Mouse (Mus musculus) kidney, adult 2 months (tissue): ENCODE measurements around the gene Tmem238l. TPM values are rescaled to one million over a fixed set of nuclear protein-coding genes. Genes with fewer than 3 reads are reported as not detected.

ENCODE experiments used
- DNase-seq: peaks from one replicate; pipeline ENCODE4 v3.0.0; 2021
- H3K27ac ChIP-seq: fragments of 200-500 bp; 2 replicates; pipeline ENCODE4 v1.5.1; 2012; ENCODE audit warnings: low read depth, low read length, control low read depth, inconsistent platforms; ENCODE audit not compliant: insufficient read depth
- H3K27me3 ChIP-seq: fragments of 200-500 bp; replicated peaks from 2 replicates; pipeline ENCODE4 v1.6.1; 2012; ENCODE audit warnings: mild to moderate bottlenecking, moderate library complexity, low read length, inconsistent platforms; ENCODE audit not compliant: control insufficient read depth, insufficient read depth
- H3K36me3 ChIP-seq: fragments of 200-500 bp; 2 replicates; pipeline ENCODE4 v1.6.1; 2012; ENCODE audit warnings: mild to moderate bottlenecking, moderate library complexity, low read length, inconsistent platforms; ENCODE audit not compliant: control insufficient read depth, insufficient read depth
- H3K4me1 ChIP-seq: fragments of 200-500 bp; 2 replicates; pipeline ENCODE4 v1.6.1; 2011; ENCODE audit warnings: low read length; ENCODE audit not compliant: control insufficient read depth, insufficient read depth
- H3K4me3 ChIP-seq: fragments of 200-500 bp; 2 replicates; pipeline ENCODE4 v1.5.1; 2011; ENCODE audit warnings: mild to moderate bottlenecking, low read depth, low read length, control low read depth; ENCODE audit not compliant: insufficient read depth
- CTCF ChIP-seq: fragments of 200-500 bp; conservative IDR thresholded peaks from 2 replicates; pipeline ENCODE4 v1.5.1; 2011; ENCODE audit warnings: low read depth, mild to moderate bottlenecking, control low read depth, low read length, moderate library complexity, mixed read lengths; ENCODE audit not compliant: insufficient read depth, insufficient read length
- POLR2A ChIP-seq: fragments of 200-500 bp; IDR thresholded peaks from one replicate; pipeline ENCODE4 v1.6.1; 2011; ENCODE audit warnings: low read depth, low read length, control low read depth
- WGBS: fragments of 180-500 bp; shearing (Covaris S2); methylation state at CpG from one replicate; pipeline ENCODE4 v1.1.7; 2018; 5-methylcytosine and 5-hydroxymethylcytosine counted together
- polyA plus RNA-seq: library from polyadenylated mRNA; depleted of rRNA; stranded (reverse); fragments of >200 nt; gene quantifications from 2 replicates; pipeline ENCODE4 v1.2.3, GENCODE M21; 2012; rRNA removed

Gene Tmem238l
- 5.3 and 5.8 TPM in 2 replicates for polyA plus RNA-seq

DNA sequence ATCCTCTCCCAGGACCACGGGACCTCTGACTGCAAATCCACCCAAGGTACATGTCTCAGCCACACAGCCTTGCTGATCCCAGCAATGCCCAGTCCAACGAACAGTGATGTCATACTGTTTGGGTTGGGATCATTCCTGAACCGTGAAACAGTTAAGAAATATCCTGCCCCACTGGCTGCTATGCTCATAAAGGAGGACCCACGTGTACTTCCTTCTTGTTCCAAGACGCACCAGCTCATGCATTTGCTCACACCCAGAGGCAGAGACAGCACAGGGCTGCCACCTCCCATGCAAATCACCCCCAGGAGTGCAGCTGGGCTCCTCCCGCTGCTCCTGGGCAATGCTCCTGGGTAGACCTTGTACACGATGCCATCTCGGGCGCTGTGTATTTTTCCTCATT, at the start of gene Tmem238l:
Gene Tmem238l (plus strand): TSS at position 336 of the 400 bp plus-strand sequence.
- Histone ChIP-seq H3K4me3 (no peak within 1 kb of the TSS), H3K27ac (peak within 1 kb of the TSS; percentile 5; the same call in 1 of the 2 replicates), H3K4me1 (no peaks in the 10 kb centered on the region), H3K36me3 (no peaks in the 10 kb centered on the region), H3K27me3 (no peaks in the 10 kb centered on the region)
- peak; percentile 10 for DNase-seq
- no peak for TF ChIP-seq CTCF
- no peak for TF ChIP-seq POLR2A
- 69% methylated on average over 9 of the region's 9 CpGs for WGBS

DNA sequence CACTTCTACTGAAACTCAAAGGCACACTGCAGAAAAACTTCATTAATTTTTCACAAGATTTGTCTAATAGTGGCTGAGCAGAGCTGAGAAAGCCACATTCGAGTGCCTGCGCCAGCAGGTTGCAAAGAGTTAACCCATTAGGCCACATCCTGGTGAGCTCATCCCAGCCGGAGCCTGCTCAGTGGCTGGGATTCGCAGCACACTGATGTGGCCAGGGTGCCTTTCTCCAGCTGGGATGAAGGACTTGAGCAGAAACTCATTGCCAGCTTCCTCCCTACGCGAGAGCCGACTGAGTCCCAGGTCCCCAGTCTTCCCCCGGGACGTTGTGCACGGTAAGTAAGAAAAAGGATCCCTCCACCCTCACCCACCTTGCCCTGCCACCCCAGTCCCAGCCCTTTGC, 44.6 kb upstream of the Tmem238l start, which contains the start of gene Pirt:
Gene Pirt (plus strand): TSS at position 171 of the 400 bp plus-strand sequence.
- no peaks in the 10 kb centered on the region for H3K27me3 ChIP-seq
- TF ChIP-seq POLR2A (no peak), CTCF (no peak)
- no peaks in the 10 kb centered on the region for H3K36me3 ChIP-seq
- no peaks in the 10 kb centered on the region for H3K4me1 ChIP-seq
- H3K27ac ChIP-seq: no peak within 1 kb of the TSS
- no peak for DNase-seq
- H3K4me3 ChIP-seq: no peak within 1 kb of the TSS
- WGBS: 53% methylated on average over 10 of the region's 10 CpGs

DNA sequence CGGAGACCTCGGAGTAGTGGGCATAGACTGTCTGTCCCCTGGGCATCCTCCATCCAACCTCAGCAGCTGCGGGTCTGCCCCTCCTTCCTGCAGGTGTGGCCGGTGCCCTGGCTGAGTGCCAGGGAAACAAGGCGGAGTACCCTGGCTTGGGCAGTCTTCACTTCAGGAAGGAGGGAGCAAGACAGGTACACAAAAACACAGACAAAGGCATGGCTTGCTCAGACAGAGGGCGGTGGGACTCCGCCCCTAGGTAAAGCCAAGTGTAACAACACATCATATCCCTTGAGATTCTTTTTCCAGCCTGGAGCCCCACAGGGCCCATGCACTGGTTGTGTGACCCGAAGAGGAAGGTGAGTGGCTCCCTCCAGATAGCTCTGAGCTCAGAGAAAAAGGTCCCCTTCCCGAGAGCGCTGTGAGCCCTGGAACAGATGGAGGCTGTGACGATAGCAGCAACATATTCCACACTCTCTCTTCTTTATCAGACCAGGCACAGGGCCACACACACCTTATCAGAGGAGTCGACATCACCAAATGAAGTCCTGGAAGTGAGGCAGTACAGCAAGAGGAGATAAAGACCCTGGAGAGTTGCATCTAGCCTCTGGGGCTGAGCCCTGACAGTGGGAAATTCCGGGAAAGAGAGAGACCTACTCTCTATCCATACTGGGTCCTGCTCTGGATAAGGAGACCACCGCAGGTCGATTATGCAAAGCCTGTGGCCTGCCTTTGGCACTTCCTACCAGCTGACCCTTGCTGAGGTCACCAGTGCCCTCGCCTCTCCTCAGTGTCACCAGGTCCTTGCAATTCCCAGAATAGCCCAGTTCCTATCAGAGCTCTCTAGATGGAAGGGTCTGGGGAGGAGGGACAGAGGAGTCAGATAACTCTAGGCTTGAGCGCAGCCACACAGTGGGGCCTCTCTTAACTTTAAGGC, 43.6 kb upstream of the Tmem238l start:
- WGBS: 57% methylated on average over 17 of the region's 17 CpGs
- Histone ChIP-seq H3K4me3 (no peak overlapping the region), H3K27ac (no peak overlapping the region), H3K27me3 (no peaks in the 10 kb centered on the region), H3K4me1 (no peaks in the 10 kb centered on the region), H3K36me3 (no peaks in the 10 kb centered on the region)
- no peak for TF ChIP-seq POLR2A
- no peak for TF ChIP-seq CTCF
- no peak for DNase-seq

DNA sequence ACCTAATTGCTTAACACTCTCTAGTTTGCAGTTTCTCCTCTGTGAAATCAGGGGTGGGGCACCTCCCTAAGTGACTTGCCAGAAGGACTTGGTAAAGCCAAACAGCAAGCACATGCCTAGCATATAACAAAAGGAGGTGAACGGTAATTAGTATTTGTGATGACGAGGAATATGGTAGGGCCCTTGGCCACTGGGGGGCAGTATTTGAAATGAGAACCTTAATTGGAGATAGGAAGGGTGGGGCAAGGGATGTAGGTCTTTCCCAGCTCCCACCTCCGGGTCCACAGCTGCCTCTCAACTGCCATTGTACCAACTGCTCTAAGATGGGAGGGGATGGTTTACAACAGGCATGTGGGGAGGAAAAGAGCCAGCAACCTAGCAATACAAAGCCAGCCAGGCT, 42.2 kb upstream of the Tmem238l start:
- Histone ChIP-seq H3K27ac (no peak overlapping the region), H3K36me3 (no peaks in the 10 kb centered on the region), H3K27me3 (no peaks in the 10 kb centered on the region), H3K4me3 (no peak overlapping the region), H3K4me1 (no peaks in the 10 kb centered on the region)
- WGBS: 14% methylated on average over 3 of the region's 3 CpGs
- peak; percentile 60 for DNase-seq
- no peak for TF ChIP-seq POLR2A
- TF ChIP-seq CTCF: peak; percentile 43

DNA sequence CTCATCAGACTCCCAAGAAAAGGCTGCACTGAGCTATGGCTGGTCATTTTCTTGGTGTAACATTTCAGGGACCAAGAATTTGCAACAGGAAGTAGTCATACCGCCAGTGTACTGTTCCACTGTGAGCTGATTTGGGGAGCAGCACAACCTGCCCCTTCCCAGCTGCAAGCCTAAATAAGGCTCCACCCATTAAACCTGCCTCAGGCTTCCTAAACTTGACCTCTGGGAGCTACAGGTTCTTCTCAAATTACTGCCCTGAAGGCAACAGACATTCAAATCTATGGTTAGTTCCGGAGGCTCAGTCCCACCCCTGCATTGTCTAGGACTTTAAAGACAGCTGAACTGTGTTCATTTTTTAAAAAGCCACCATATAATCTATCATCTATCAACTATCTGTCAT, 36.4 kb upstream of the Tmem238l start:
- no peak for DNase-seq
- no peaks in the 10 kb centered on the region for H3K36me3 ChIP-seq
- H3K4me3 ChIP-seq: no peak overlapping the region
- 56% methylated on average over 2 of the region's 2 CpGs for WGBS
- no peak overlapping the region for H3K27ac ChIP-seq
- no peaks in the 10 kb centered on the region for H3K4me1 ChIP-seq
- H3K27me3 ChIP-seq: no peaks in the 10 kb centered on the region
- no peak for TF ChIP-seq CTCF
- no peak for TF ChIP-seq POLR2A

DNA sequence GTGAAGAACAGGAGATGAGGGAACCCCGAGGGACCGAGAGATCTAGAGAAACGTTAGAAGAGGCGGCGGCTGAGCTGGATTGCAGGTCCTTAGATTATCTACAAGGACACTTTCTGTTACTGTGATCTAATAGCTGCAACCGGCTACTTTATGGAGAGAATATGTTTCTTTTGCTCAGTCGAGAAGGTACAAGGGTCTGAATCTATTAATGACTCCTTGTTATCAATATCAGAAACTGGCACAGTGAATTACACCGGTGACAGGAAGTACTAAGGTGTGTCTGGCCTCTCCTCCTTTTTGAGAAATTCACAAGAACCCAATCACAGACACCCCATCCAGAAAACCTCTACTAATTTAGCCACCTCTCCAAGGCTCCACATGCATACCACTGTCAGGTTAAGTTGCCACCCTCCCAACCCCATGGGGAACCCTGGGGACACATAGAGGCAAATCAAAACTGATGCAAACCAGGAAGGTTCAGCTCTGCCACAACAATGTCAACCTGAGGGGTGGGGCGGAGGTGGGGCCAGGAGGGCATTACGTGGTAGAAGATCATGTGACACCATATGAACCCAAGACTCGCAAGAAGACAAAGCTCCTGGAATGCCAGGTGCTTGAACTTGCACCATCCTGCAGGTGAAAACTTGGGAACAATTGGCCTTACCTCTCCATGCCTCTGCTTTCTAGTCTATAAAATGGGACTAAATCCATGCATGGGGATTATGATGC, 32.2 kb upstream of the Tmem238l start:
- 79% methylated on average over 11 of the region's 11 CpGs for WGBS
- Histone ChIP-seq H3K4me1 (no peaks in the 10 kb centered on the region), H3K27me3 (no peaks in the 10 kb centered on the region), H3K36me3 (no peaks in the 10 kb centered on the region), H3K4me3 (no peak overlapping the region), H3K27ac (no peak overlapping the region)
- TF ChIP-seq POLR2A: no peak
- no peak for TF ChIP-seq CTCF
- no peak for DNase-seq

DNA sequence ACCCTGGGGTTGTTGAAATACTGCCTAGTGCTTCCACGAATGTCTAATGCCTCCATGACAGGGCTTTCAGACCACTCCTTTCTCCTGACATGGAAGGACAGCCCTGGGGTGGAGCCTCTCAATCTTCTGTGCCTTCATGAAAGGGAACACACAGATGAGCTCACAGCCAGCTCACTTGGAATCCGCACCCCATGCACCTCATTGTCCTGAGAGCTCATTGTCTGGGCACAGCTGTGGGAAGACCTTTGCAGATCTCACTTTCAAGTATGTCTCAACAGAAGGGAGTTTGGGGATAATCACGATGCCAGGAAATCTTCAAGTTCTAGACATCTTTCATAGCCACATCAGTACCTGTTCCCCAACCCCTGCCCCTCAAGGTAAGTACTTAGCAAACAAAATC, 28.1 kb upstream of the Tmem238l start:
- Histone ChIP-seq H3K36me3 (no peaks in the 10 kb centered on the region), H3K4me3 (no peak overlapping the region), H3K27me3 (no peaks in the 10 kb centered on the region), H3K27ac (no peak overlapping the region), H3K4me1 (no peaks in the 10 kb centered on the region)
- WGBS: 75% methylated on average over 3 of the region's 3 CpGs
- DNase-seq: no peak
- TF ChIP-seq CTCF: no peak
- TF ChIP-seq POLR2A: no peak
